Mouse (Mus musculus) lung, postnatal 14 days (tissue): ENCODE results near the gene Art3.

Source experiments
- DNase-seq: peaks from one replicate; pipeline ENCODE4 v3.0.0; 2021

The Art3 gene

GRCm38 (mm10) chr5:92382349-92382679 is 50.7 kb downstream of the Art3 start:
- no peak for DNase-seq

DNA sequence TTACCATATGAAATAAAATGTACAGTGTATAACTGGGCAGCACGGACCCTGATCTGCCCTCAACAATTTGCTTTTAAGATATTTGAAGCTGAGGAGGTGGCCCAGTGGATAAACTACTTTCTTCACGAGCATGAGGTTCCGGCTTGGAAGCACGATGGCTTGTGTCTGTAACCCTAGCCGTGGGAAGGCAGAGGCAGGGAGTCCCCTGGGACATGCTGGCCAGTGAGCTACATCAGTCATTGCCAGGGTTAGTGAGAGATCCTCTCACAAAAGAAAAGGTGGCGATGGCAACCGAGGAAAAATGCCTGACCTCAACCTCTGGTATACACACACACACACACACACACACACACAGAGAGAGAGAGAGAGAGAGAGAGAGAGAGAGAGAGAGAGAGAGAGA is 52.1 kb downstream of the Art3 start:
- DNase-seq = no peak

GRCm38 (mm10) chr5:92384855-92385254 is 53.2 kb downstream of the Art3 start:
- no peak for DNase-seq

DNA sequence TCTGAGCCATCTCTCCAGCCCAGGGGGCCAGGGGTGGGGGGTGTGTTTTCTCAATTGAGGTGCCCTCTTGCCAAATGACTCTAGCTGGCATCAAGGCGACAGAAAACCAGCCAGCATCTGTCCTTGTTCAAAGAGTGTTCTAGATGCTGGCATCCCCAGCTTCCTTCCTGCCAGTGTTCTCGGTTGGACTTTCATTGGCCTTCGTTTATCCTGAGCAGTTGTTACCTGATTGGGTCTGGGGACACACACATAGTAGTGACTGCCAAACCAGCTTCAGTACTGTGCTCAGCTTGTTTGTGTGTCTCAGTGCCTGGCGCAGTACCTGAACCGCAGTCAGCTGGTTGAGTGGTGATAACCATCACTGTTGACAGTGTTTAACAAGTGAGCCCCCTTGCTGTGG is 54.5 kb downstream of the Art3 start:
- no peak for DNase-seq

- DNase-seq = peak; percentile 18
Observed at GRCm38 (mm10) chr5:92386643-92387042, 55.0 kb downstream of the Art3 start.

DNA sequence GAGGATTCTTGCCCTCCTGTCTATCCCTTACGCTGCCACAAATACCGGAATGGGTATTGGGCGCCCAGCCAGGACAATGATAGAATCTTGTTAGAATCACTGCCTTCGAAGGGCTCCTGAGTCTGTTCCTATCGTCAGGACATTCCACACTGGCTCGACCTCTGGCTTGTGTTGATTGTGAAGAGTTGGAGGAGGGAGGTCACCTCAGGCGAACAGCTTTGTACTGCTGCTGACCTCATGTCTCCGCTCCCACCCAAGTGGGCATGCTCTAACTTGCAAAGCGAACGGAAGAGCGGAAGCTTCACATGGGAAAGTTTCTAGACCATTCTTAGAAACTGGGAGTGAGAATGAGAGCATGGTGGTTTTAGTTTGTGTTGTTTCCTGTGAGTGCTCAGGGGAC is 55.8 kb downstream of the Art3 start:
- no peak for DNase-seq

DNA sequence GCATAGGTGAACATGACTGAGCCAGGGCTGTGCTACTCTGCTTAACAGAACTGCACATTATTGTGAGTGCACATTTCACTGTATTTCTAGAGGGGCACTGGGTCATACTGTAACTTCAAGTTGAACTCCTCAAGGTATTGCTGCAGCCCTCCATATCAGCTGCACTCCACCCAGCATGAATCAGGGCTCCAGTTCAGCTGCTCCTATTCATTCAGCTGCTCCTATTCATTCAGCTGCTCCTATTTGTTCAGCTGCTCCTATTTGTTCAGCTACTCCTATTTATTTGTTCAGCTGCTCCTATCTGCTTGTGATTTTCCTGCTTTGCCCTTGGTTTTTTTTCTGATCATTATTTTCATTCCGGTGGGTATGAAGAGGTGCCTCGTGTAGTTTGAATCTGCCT is 58.4 kb downstream of the Art3 start:
- DNase-seq = no peak

DNA sequence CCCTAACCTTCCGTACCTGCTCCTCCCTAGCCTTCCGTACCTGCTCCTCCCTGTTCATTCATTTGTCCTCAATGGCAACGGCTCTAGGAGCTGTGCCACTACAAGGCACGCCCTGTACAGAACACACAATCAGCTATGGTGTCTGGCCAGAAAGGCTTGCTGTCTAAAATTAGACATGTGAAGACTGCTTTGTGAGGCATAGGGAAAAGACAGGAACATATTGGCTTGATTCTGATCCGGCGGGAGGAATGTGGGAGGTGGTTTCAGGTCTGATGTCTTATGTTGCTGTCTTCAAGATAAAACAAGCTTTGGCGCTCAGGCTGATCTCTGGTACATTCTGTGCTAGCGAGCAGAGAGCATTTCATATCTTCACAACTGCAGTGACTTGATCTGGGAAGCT is 59.0 kb downstream of the Art3 start:
- no peak for DNase-seq

DNA sequence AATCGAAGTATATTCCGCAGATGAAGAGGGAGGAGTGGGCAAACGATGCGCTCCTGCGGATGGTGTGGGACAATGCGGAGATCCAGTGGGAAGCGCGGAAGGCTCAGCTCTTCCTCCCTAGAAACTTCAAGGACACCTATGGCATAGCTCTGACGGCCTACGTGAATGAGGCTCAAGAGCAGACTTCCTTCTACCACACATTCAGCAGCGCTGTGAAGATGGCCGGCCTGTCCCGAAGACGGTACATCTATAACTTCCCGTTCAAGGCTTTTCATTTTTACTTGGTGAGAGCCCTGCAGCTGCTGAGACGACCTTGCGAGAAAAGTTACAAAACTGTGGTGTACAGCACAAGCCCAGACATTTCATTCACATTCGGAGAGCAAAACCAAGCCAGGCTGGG is 60.9 kb downstream of the Art3 start:
- DNase-seq = no peak

DNA sequence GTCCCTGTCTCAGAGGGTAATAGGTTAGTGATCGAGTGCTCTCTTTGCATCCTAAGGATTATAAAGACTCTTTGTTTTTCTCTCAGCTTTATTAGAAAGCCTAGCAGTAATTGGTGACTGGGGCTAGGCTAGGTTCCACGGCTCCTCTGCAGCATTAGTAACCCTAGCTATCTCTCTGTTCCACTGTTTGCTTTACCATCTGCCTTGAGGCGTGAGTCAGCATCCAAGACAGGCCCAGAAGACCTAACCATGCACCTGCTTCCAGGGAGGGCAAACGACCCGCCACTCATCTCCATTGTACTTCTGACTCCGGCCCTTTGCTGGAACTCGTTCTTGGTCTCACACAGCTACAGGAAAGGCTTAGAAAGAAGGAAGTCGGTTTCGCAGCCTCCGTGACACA is 62.2 kb downstream of the Art3 start:
- no peak for DNase-seq

DNA sequence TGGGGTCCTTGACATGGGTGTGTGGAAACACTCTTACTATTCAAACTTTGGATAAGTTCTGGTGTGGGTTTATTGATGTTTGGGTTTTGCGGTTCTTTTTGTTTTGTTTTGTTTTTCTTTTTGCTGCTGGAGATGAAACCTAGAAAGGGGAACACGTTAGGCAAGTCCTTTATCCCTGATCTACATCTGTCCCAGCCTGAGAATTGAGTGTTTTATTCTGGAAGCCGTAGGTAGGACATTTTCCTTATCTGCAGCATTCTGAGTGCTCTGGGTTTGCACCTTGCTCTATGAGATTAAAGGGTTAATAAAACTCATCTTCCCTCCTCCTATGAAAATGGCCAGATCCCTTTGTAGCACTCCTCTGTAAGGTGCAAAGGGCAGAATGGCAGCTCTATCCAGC is 64.1 kb downstream of the Art3 start:
- DNase-seq = no peak

DNA sequence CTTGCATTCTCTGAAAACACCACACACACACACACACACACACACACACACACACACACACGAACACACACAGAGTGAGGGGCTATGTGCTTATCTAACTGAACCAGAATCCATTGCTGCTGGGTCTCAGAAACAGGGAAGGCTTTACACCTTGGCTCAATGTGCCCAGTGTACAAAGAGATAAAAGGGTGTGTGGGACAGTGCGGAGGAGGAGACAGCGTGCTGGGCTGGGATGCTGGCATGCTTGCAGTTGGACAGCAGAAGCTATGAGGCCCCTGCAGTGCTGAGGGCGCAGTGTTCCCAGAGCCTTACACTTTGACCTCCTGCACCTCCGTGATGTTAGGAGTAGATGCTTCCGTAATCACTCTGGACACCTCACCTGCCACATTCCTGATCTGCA is 64.8 kb downstream of the Art3 start:
- DNase-seq = no peak

DNA sequence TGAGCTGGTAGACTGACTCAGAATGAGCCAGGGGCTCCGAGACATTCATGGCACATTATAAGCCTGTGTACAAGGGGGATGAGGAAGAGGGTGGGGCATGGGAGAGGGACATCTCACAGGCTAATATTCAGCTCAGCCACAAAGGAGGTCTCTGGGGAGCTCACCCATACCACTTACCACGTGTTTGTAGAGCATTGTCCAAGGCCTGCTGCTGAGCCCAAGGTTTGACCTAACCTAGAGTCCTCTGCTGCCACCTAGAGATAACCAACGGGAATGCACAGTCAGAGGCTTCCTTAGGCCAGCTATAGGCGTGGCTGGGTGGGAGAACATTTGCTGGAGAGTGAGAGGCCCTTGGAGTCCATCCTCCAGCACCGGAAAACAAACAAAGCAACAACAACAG is 66.5 kb downstream of the Art3 start:
- peak; percentile 87 for DNase-seq

DNA sequence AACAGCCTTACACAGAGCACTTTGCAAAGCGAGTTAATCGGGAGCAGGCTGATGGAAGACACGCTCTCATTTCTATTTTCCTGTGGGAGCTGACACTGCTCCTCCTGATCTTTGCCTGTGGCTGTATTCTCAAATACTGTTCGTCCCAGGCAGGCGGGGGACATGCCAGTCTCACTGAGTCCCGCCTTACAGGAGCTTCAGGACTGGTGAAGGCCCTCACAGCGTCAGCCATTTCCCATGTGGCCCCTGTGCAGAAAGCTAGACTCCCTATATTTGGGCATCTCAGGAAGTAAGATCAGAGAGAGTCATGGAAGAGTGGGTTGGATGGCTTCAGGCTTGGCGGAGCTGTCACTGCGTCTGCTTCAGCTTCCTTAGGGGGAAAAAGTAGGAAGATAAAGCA is 71.2 kb downstream of the Art3 start:
- no peak for DNase-seq

DNA sequence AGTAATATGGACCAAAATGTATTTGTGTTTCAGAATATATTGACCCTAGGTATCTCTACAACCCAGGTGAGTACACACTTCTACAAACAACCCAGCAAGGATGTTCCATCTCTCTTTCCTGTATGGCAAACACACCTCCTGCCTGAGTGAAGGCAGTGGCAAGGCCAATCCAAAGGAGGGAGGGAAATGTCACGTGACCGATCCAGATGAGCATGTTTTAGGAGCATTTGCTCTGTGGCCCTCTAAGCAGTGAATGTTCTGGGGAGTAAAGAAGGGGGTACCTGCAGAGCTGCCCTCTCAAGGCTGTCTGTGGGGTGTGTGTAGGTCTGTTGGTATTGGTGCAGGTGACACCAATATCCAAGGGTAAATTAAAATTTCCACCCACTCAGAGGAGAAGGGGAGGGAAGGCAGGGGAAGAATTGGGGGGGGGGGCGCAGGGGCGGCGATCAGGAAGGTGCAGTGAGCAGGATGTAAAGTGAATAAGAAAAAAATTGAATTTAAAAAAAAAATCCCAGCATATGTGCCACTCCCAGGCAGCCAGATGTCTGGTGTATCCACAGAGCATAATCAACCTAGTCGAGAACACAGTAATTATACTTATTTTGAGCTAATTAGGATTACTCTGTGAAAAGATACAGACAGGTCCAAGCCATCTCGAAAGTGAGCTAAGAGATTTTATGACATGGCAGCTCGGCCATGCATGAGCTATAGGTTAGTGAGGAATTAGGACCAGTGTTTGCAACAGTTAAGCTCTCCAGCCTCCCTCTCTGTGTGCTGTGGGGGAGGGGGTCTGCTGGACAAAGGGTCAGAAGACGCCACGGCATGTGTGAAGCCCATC is 72.2 kb downstream of the Art3 start:
- no peak for DNase-seq

DNA sequence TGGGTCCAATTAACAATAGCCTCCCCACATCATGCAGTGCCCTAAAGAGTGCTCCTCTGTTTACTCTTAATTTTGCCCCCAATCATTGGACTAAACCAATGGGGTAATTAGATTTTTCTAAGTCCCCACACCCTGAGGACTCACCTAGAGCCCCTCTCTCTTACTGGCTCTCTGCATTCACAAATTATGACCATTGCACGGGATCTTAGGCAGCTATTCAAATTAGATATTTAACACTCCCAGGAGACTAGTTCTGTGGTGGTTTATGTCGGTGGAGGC is 72.7 kb downstream of the Art3 start:
- no peak for DNase-seq

GRCm38 (mm10) chr5:92409361-92410155 is 77.9 kb downstream of the Art3 start:
- DNase-seq = no peak

DNA sequence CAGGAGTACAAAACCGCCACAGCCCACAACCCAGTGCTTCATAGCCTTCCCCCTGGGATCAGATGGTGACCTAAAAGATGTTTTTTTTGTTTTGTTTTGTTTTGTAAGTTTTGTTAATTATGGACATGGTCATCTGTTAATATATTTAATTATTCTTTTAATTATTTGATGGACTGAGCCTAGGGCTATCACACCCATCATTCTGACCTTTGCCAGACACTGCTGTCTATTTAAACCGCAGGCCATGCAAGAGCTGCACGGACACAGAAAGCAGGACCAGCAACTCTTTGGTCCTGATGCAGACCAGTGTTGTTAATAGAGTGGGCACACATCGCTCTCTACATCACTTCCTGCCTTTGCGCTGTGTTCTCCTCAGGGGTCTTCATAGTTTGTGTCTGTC is 78.9 kb downstream of the Art3 start:
- DNase-seq = no peak

GRCm38 (mm10) chr5:92411461-92412140 is 80.0 kb downstream of the Art3 start:
- no peak for DNase-seq

DNA sequence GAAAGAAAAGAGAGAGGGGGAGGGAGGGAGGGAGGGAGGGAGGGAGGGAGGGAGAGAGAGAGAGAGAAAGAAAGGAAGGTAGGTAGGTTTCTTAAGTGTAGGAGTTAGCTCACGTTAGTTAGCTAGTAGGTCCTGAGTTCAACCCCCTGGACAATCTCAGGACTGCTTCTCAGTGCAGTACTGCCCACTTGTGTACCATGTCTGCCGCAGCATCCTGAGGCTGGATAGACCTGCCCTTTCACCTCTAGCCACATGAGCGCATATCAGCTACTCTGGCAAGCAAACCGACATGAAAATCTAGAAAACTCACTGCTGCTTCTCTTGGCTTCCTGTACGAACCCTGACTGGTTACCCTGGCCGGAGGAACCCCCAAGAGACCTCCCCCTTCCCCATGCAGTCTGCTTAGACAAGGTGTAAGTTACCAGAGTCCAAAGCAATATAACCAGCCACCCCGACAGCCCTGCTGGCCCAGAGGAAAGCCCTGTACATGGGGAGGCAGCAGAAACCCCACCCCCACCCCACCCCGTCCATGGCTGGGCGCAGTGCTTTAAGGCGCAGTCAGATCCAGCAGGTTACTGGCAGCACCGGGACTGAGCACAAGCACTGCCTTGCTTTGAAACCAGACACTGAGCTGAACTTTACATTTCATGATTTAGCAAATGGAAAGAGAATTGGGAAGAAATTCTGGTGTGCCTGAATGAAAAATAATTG is 81.8 kb downstream of the Art3 start:
- DNase-seq = no peak

DNA sequence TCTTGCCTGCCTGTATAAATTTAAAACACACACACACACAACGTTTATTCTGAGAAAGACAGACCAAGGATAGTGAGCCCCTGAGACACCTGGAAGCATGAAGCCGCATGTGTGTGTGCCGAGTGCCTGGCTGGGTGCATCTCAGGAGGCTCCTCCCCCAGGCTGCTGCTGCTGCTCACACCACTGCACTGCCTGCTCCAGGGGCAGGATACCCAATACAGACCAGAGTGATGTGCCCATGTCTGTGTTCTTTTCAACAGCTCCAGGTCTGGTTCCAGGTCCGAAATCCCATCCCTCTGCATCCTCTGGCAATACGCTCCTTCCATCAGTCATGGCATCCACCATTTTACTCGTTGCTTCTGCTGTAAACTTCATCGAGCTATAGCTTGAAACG is 82.4 kb downstream of the Art3 start:
- DNase-seq = no peak

DNA sequence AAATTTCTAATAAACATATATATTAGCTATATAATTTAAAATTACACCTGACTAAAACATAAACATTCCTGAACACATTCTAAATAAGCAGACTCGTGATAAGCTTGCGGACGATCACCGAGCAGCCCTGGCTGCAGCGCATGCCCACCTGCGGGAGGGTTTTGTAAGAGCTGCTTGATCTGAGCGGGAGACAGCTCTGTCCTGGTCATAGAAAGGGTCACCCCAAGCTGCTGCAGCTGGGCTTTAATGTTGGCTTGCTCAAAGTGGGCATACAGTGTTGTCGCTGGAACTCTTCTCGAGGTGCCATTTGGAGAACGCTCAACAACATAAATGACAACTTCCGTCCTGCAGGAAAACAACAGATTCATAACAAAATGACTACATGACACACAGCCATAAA is 92.5 kb downstream of the Art3 start:
- no peak for DNase-seq

GRCm38 (mm10) chr5:92430723-92431122 is 99.1 kb downstream of the Art3 start:
- no peak for DNase-seq

- no peak for DNase-seq
Observed at GRCm38 (mm10) chr5:92431611-92432010, 100.0 kb downstream of the Art3 start.
